Mouse (Mus musculus) olfactory bulb, adult 2 months (tissue): ENCODE results near the gene Rps11. TPM values are rescaled to one million over a fixed set of nuclear protein-coding genes. Genes with fewer than 3 reads are reported as not detected.
"Not testable (repeated sequence)": the region's sequence is repeated elsewhere in the genome, so short reads cannot be mapped to it uniquely, and the experiment has no call there.

Source experiments
- H3K27ac ChIP-seq: fragments of 200-500 bp; 2 replicates; pipeline ENCODE4 v1.5.1; 2012; ENCODE audit warnings: low read depth, low read length; ENCODE audit not compliant: insufficient read depth
- H3K4me1 ChIP-seq: fragments of 200-500 bp; 2 replicates; pipeline ENCODE4 v1.6.1; 2012; ENCODE audit warnings: low read length; ENCODE audit not compliant: control insufficient read depth, insufficient read depth
- H3K4me3 ChIP-seq: fragments of 200-500 bp; 2 replicates; pipeline ENCODE4 v1.5.1; 2012; ENCODE audit warnings: mild to moderate bottlenecking, low read depth, low read length, moderate library complexity; ENCODE audit not compliant: insufficient read depth
- CTCF ChIP-seq: fragments of 200-500 bp; IDR thresholded peaks from 2 replicates; pipeline ENCODE4 v1.5.1; 2012; ENCODE audit warnings: low read depth, mild to moderate bottlenecking, low read length, moderate library complexity; ENCODE audit not compliant: insufficient read depth
- POLR2A ChIP-seq: fragments of 200-500 bp; IDR thresholded peaks from 2 replicates; pipeline ENCODE4 v1.6.1; 2012; ENCODE audit warnings: mild to moderate bottlenecking, low read depth, low read length, moderate library complexity; ENCODE audit not compliant: insufficient read depth
- WGBS: fragments of 180-500 bp; shearing (Covaris S2); methylation state at CpG from one replicate; pipeline ENCODE4 v1.1.7; 2018; 5-methylcytosine and 5-hydroxymethylcytosine counted together
- polyA plus RNA-seq: library from polyadenylated mRNA; stranded (reverse); fragments of >200 nt; gene quantifications from 2 replicates; pipeline ENCODE4 v1.2.4, GENCODE M21; 2012; ENCODE audit warnings: low replicate concordance; ENCODE audit not compliant: missing spikeins, insufficient read depth, insufficient read length

Gene Rps11
- polyA plus RNA-seq, 1 experiment: 657 TPM

GRCm38 (mm10) chr7:45128624-45129246 lies 4.5 kb upstream of the Rps11 start, which contains the start of gene Rpl13a:
Gene Rpl13a, minus strand, starts transcription at chr7:45128761.
- H3K27ac ChIP-seq: peak within 1 kb of the TSS; percentile 94
- TF ChIP-seq CTCF: peak; percentile 75
- TF ChIP-seq POLR2A: peak; percentile 95
- H3K4me1 ChIP-seq: peaks cover 18% of the 10 kb centered on the region
- WGBS: under 1% methylated on average over 48 of the region's 48 CpGs
- H3K4me3 ChIP-seq: peak within 1 kb of the TSS; percentile 94

DNA sequence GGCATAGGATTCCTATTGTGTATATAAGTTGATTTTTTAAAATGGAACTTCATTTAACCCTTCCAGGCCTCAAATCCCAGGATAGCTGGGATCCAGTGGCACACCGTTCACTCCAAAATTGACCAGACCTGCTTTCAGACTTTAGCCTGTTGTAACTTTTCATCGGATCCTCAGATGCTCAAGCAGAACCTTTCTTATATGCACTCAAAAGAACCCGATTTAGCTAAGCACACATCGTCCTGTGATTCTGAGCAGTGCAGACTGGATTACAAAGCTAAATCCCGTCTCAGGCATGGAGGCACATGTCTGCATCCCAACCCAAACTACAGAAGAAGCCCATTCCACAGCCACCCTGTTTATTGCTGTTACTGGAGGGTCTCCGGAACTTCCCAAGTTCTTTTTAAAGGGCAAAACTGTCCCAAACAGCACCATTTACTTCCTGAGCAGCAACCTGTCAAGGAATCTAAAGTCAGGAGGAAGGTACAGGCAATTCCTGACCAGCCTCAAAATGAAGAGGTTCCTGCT lies 3.5 kb upstream of the Rps11 start:
- Histone ChIP-seq H3K27ac (no peak overlapping the region), H3K4me3 (peak overlapping the region; percentile 77), H3K4me1 (peaks cover 24% of the 10 kb centered on the region)
- 1% methylated on average over 6 of the region's 6 CpGs for WGBS
- TF ChIP-seq POLR2A (no peak), CTCF (no peak)

- Histone ChIP-seq H3K4me3 (peak overlapping the region; percentile 7; the same call in 1 of the 2 replicates), H3K27ac (no peak overlapping the region)
- 43% methylated on average over 21 of the region's 21 CpGs for WGBS
Observed at GRCm38 (mm10) chr7:45126844-45127699, 2.8 kb upstream of the Rps11 start.

GRCm38 (mm10) chr7:45126147-45126843 lies 2.1 kb upstream of the Rps11 start:
- Histone ChIP-seq H3K27ac (no peak overlapping the region), H3K4me1 (peaks cover 29% of the 10 kb centered on the region), H3K4me3 (no peak overlapping the region)
- TF ChIP-seq CTCF (no peak), POLR2A (no peak)
- 76% methylated on average over 17 of the region's 17 CpGs for WGBS

More at GRCm38 (mm10) chr7:45126844-45127699, 2.8 kb upstream of the Rps11 start:
- H3K4me1 ChIP-seq: peaks cover 29% of the 10 kb centered on the region
- TF ChIP-seq CTCF (no peak), POLR2A (no peak)

GRCm38 (mm10) chr7:45125649-45126048 lies 1.4 kb upstream of the Rps11 start:
- not testable (repeated sequence) for H3K27ac ChIP-seq, H3K4me3 ChIP-seq
- H3K4me1 ChIP-seq: peaks cover 29% of the 10 kb centered on the region
- 65% methylated on average over 5 of the region's 5 CpGs for WGBS

DNA sequence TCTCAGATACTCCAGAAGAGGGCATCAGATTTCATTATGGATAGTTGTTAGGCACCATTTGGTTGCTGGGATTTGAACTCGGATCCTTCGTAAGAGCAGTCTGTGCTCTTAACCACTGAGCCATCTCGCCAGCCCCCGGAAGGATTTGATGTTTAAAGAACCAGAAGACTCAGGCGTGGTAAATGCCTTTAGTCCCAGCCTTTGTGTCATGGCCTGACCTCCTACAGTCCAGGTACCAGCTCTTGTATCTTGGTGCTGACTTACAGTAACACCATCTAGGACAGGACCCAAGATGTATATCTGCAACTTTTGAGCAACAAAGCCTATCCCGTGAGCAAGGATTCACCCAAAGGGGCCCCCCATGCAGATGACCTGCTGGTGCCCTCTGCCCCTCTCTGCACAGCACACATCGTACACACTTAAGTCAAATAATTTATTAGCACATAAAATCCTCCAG lies 933 bp upstream of the Rps11 start:
- no peak for TF ChIP-seq CTCF
- TF ChIP-seq POLR2A: no peak
- Histone ChIP-seq H3K4me1 (peaks cover 29% of the 10 kb centered on the region), H3K27ac (no peak overlapping the region), H3K4me3 (no peak overlapping the region)
- WGBS: 39% methylated on average over 7 of the region's 7 CpGs

DNA sequence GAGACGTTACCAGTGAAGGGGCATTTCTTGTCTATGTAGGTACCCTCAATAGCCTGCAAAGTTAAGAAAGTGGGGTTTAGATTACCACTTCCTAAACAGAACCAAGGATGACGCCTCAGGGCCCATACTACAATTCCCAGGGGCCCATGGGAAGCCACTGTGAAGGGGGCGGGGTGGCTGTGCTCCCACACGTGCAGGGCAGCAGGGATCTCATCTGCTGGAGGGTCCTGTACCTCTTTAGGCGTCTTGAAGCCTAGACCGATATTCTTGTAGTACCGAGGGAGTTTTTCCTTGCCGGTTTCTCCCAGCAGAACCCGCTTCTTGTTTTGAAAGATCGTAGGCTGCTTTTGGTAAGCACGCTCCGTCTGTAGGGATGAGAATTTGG lies 1.1 kb downstream of the Rps11 start:
- Histone ChIP-seq H3K27ac (no peak overlapping the region), H3K4me1 (peaks cover 22% of the 10 kb centered on the region)
- 16% methylated on average over 12 of the region's 12 CpGs for WGBS

DNA sequence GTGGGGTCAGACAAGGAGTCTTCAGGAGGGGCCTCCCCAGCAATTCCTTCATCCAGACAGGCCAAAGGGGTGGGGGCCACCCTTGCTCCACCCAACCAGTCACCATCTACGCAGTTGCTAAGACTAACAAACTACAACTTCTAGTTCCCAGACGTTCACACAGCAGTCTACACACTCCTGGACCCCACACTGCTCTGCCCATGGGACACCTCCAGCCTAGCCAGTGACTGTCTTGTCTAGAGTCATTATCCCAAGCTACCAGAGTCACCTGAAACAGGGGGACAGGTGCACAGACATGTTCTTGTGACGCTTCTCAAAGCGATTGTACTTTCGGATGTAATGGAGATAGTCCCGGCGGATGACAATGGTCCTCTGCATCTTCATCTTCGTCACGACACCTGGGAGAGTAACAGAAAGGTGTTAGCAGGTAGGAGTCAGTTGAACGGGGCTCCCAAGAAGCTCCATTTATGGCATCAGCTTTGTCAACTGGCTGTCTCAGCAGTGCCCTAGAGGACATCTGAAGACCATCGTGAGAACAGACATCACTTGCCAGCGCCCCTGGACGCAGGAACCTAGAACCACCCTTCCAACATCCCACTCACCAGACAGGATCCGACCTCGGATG lies 1.6 kb downstream of the Rps11 start:
- no peak overlapping the region for H3K27ac ChIP-seq
- TF ChIP-seq CTCF (no peak), POLR2A (no peak)
- 82% methylated on average over 15 of the region's 15 CpGs for WGBS

More for the DNA sequence above, 1.1 kb downstream of the Rps11 start:
- TF ChIP-seq POLR2A (no peak), CTCF (no peak)
- H3K4me3 ChIP-seq: peak overlapping the region; percentile 74

GRCm38 (mm10) chr7:45121966-45122365 lies 2.3 kb downstream of the Rps11 start:
- peaks cover 18% of the 10 kb centered on the region for H3K4me1 ChIP-seq
- no peak overlapping the region for H3K4me3 ChIP-seq

More for the DNA sequence above, 1.6 kb downstream of the Rps11 start:
- Histone ChIP-seq H3K4me1 (peaks cover 22% of the 10 kb centered on the region), H3K4me3 (peak overlapping the region; percentile 74)

More at GRCm38 (mm10) chr7:45121966-45122365, 2.3 kb downstream of the Rps11 start:
- H3K27ac ChIP-seq: peak overlapping the region; percentile 20; the same call in 1 of the 2 replicates
- TF ChIP-seq POLR2A (no peak), CTCF (no peak)
